Mouse (Mus musculus) E14TG2a.4 (cell line): ENCODE data around the gene Fam102b.

ENCODE experiments used
- H3K27me3 ChIP-seq: 2 replicates; pipeline ENCODE4 v1.6.1; 2014; ENCODE audit warnings: low read length, control low read depth; ENCODE audit not compliant: insufficient read depth
- H3K36me3 ChIP-seq: 2 replicates; pipeline ENCODE4 v1.6.1; 2014; ENCODE audit warnings: low read length, control low read depth; ENCODE audit not compliant: insufficient read depth
- H3K4me1 ChIP-seq: replicated peaks from 2 replicates; pipeline ENCODE4 v1.6.1; 2014; ENCODE audit warnings: low read depth, low read length, control low read depth
- H3K4me3 ChIP-seq: replicated peaks from 2 replicates; pipeline ENCODE4 v1.5.1; 2014; ENCODE audit warnings: mild to moderate bottlenecking, low read length
- H3K9me3 ChIP-seq: 2 replicates; pipeline ENCODE4 v1.6.1; 2014; ENCODE audit warnings: low read length, control low read depth
- CTCF ChIP-seq: conservative IDR thresholded peaks from 2 replicates; pipeline ENCODE4 v1.5.1; 2014; ENCODE audit warnings: low read length
- NANOG ChIP-seq: IDR thresholded peaks from 2 replicates; pipeline ENCODE4 v1.6.1; 2014; ENCODE audit warnings: borderline replicate concordance, low read length, mixed read lengths
- POU5F1 ChIP-seq: IDR thresholded peaks from 2 replicates; pipeline ENCODE4 v1.6.1; 2014; ENCODE audit warnings: low read length, borderline replicate concordance

Gene Fam102b

GRCm38 (mm10) chr3:109027515-109027987, at the start of gene Fam102b:
Gene Fam102b, minus strand, starts transcription at chr3:109027607.
- H3K27me3 ChIP-seq = peaks cover 28% of the 10 kb centered on the region
- TF ChIP-seq NANOG = no peak
- no peak for TF ChIP-seq POU5F1
- no peak for TF ChIP-seq CTCF
- H3K4me3 ChIP-seq = peak within 1 kb of the TSS; percentile 81
- H3K36me3 ChIP-seq = no peaks in the 10 kb centered on the region
- H3K4me1 ChIP-seq = peaks cover 20% of the 10 kb centered on the region
- H3K9me3 ChIP-seq = no peaks in the 10 kb centered on the region

GRCm38 (mm10) chr3:109062989-109063388, 35.6 kb upstream of the Fam102b start:
- 0 out of 2 replicates have a peak, but pooled peaks cover 3% of the 10 kb centered on the region for H3K27me3 ChIP-seq
- H3K36me3 ChIP-seq = no peaks in the 10 kb centered on the region
- TF ChIP-seq CTCF (peak; percentile 79), POU5F1 (no peak), NANOG (no peak)
- no peaks in the 10 kb centered on the region for H3K9me3 ChIP-seq
- no peaks in the 10 kb centered on the region for H3K4me1 ChIP-seq
- no peak overlapping the region for H3K4me3 ChIP-seq

GRCm38 (mm10) chr3:109062391-109062790, 35.0 kb upstream of the Fam102b start:
- no peaks in the 10 kb centered on the region for H3K36me3 ChIP-seq
- H3K9me3 ChIP-seq = no peaks in the 10 kb centered on the region
- no peak overlapping the region for H3K4me3 ChIP-seq
- TF ChIP-seq NANOG = no peak
- TF ChIP-seq CTCF = no peak
- no peak for TF ChIP-seq POU5F1
- no peaks in the 10 kb centered on the region for H3K4me1 ChIP-seq
- 0 out of 2 replicates have a peak, but pooled peaks cover 3% of the 10 kb centered on the region for H3K27me3 ChIP-seq

GRCm38 (mm10) chr3:109059903-109060302, 32.5 kb upstream of the Fam102b start:
- TF ChIP-seq NANOG (no peak), POU5F1 (no peak), CTCF (no peak)
- H3K36me3 ChIP-seq = no peaks in the 10 kb centered on the region

GRCm38 (mm10) chr3:109051946-109052331, 24.5 kb upstream of the Fam102b start:
- Histone ChIP-seq H3K4me3 (no peak overlapping the region), H3K4me1 (no peaks in the 10 kb centered on the region), H3K27me3 (peaks cover 7% of the 10 kb centered on the region; the same call in 1 of the 2 replicates), H3K36me3 (no peaks in the 10 kb centered on the region), H3K9me3 (no peaks in the 10 kb centered on the region)
- TF ChIP-seq POU5F1 = no peak
- no peak for TF ChIP-seq CTCF
- no peak for TF ChIP-seq NANOG

More at GRCm38 (mm10) chr3:109059903-109060302, 32.5 kb upstream of the Fam102b start:
- Histone ChIP-seq H3K4me3 (no peak overlapping the region), H3K27me3 (0 out of 2 replicates have a peak, but pooled peaks cover 3% of the 10 kb centered on the region), H3K9me3 (no peaks in the 10 kb centered on the region), H3K4me1 (no peaks in the 10 kb centered on the region)

- peaks cover 7% of the 10 kb centered on the region; the same call in 1 of the 2 replicates for H3K27me3 ChIP-seq
- TF ChIP-seq POU5F1 (no peak), CTCF (no peak), NANOG (no peak)
These were observed 23.9 kb upstream of the Fam102b start for GRCm38 (mm10) chr3:109051056-109051945.

GRCm38 (mm10) chr3:109047707-109048283, 20.4 kb upstream of the Fam102b start:
- Histone ChIP-seq H3K27me3 (peaks cover 7% of the 10 kb centered on the region; the same call in 1 of the 2 replicates), H3K36me3 (no peaks in the 10 kb centered on the region), H3K4me1 (no peaks in the 10 kb centered on the region), H3K9me3 (no peaks in the 10 kb centered on the region), H3K4me3 (no peak overlapping the region)
- no peak for TF ChIP-seq POU5F1
- no peak for TF ChIP-seq NANOG
- no peak for TF ChIP-seq CTCF

More at GRCm38 (mm10) chr3:109051056-109051945, 23.9 kb upstream of the Fam102b start:
- Histone ChIP-seq H3K9me3 (no peaks in the 10 kb centered on the region), H3K36me3 (no peaks in the 10 kb centered on the region), H3K4me3 (no peak overlapping the region), H3K4me1 (no peaks in the 10 kb centered on the region)

- Histone ChIP-seq H3K36me3 (no peaks in the 10 kb centered on the region), H3K9me3 (no peaks in the 10 kb centered on the region), H3K27me3 (peaks cover 7% of the 10 kb centered on the region; the same call in 1 of the 2 replicates), H3K4me3 (no peak overlapping the region), H3K4me1 (no peaks in the 10 kb centered on the region)
- TF ChIP-seq POU5F1 (no peak), CTCF (no peak), NANOG (no peak)
These were observed 19.0 kb upstream of the Fam102b start for GRCm38 (mm10) chr3:109046428-109046827.

- Histone ChIP-seq H3K27me3 (no peaks in the 10 kb centered on the region), H3K36me3 (no peaks in the 10 kb centered on the region), H3K9me3 (no peaks in the 10 kb centered on the region), H3K4me3 (no peak overlapping the region), H3K4me1 (no peaks in the 10 kb centered on the region)
- no peak for TF ChIP-seq CTCF
- no peak for TF ChIP-seq POU5F1
- TF ChIP-seq NANOG = no peak
These were observed 16.0 kb upstream of the Fam102b start for GRCm38 (mm10) chr3:109043395-109043794.
